Mouse (Mus musculus): Measurements from ENCODE around the gene Psmb2. TPM values are rescaled to one million over a fixed set of nuclear protein-coding genes. Genes with fewer than 3 reads are reported as not detected.
A peak's percentile ranks its signal among the peaks of the same experiment; 100 is the strongest.

The Psmb2 gene
- total RNA-seq, 2 experiments from 2014 or later = 161 to 163 TPM

GRCm38 (mm10) chr4:126707439-126707826 lies 30.0 kb downstream of the Psmb2 start:
- no peak for DNase-seq (ENCODE audit: low spot score in 2 of 2)

- no peak for DNase-seq (ENCODE audit: low spot score in 2 of 2)
Measured at GRCm38 (mm10) chr4:126732111-126732510, 54.7 kb downstream of the Psmb2 start.

DNA sequence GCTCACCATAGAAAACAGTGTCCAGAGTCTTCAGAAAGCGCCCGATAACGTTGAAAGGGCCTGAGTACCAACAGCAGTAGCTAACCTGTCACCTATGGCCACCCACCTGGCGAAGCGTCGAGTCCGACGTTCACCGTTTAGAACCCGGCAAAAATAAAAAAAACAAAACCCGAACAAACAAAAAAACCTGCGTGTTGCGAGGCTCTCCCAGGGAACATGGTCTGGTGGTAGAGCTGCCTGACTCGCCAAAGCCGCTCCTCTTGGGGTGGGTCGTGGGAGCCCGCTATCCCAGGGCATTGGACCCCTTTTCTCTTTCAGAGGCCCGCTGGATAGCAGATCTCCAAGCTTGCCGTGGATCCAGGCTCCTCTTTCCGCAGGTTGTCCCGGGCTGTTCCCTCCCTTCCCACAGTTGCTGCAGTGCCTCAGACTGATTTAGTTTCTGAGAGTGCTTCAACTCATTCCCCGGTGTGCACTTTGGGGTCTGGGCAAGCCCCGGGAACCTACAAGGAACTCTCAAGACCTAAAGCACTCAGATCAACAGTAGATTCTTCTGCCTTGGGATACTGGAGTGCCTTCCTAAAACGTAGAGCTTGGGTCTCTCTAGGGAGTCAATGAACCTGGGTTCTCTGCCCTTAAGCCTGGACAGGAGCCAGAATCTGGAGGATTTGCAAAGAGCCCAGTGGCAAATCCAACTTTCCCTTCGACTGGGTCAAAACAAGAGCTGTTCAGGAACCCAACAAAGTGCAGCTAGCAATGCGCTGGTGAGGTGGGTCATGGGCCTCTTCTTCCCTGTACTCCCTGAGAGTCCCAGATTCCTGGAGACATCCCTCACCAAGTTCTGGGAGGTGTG lies 55.3 kb downstream of the Psmb2 start:
- DNase-seq (ENCODE audit: low spot score in 2 of 2) = no peak

GRCm38 (mm10) chr4:126734001-126734603 lies 56.7 kb downstream of the Psmb2 start:
- DNase-seq (ENCODE audit: low spot score in 2 of 2) = no peak

GRCm38 (mm10) chr4:126734700-126735381 lies 57.4 kb downstream of the Psmb2 start:
- no peak for DNase-seq (ENCODE audit: low spot score in 2 of 2)

- DNase-seq (ENCODE audit: low spot score in 2 of 2) = no peak
Measured at GRCm38 (mm10) chr4:126735382-126736000, 58.1 kb downstream of the Psmb2 start.

- no peak for DNase-seq (ENCODE audit: low spot score in 2 of 2)
Measured at GRCm38 (mm10) chr4:126736001-126736414, 58.6 kb downstream of the Psmb2 start, which contains the start of gene Tfap2e. TSS of gene Tfap2e (minus strand) at chr4:126736240.

- DNase-seq (ENCODE audit: low spot score in 2 of 2) = no peak
Measured at GRCm38 (mm10) chr4:126739966-126740676, 62.7 kb downstream of the Psmb2 start.

- peak; percentile 75 to 76 for DNase-seq (ENCODE audit: low spot score in 2 of 2)
Measured at GRCm38 (mm10) chr4:126741448-126741847, 64.0 kb downstream of the Psmb2 start.

DNA sequence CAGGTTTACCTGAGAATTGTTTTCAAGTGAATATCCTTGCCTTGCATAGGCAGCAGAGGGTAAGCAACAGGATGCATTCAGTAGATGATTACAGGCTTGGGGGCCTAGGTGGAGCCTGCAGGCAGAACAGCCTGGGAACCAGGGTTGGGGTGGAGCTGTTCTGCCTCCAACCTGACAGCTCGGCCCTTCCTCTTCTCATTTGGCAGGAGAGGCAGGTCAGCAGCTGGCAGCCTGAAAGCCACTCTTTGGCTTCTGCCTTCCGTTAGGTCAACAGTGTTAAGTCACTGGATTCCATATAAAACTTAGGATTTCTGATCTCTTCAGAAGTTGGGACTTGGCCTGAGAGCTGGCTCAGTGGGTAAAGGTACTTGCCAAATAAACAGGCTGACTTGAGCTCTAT lies 65.5 kb downstream of the Psmb2 start:
- DNase-seq (ENCODE audit: low spot score in 2 of 2) = no peak

DNA sequence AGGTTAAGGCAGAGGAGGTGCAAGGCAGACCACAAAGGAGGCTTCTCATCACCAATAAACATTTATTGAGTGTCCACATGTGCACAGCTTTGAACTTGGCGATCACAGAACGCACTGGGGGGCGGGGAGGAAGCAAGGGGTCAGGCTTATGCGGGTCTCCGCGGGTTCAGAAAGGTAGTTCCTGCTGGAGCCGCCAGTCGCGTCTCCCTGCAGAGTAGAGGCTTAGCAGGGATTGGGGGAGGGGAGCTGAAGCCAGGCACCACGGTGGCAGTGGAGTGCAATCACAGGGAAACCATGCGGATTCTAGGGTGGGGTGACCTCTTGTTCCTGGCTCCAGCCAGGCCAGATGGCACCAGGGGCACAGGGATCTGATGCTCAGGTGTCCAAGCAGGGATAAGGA lies 66.3 kb downstream of the Psmb2 start:
- DNase-seq (ENCODE audit: low spot score in 2 of 2) = no peak

- DNase-seq (ENCODE audit: low spot score in 2 of 2) = no peak
Measured at GRCm38 (mm10) chr4:126744831-126745230, 67.4 kb downstream of the Psmb2 start.

GRCm38 (mm10) chr4:126745506-126746193 lies 68.2 kb downstream of the Psmb2 start:
- peak in 1 of 2 experiments; percentile 60 for DNase-seq (ENCODE audit: low spot score in 2 of 2)

DNA sequence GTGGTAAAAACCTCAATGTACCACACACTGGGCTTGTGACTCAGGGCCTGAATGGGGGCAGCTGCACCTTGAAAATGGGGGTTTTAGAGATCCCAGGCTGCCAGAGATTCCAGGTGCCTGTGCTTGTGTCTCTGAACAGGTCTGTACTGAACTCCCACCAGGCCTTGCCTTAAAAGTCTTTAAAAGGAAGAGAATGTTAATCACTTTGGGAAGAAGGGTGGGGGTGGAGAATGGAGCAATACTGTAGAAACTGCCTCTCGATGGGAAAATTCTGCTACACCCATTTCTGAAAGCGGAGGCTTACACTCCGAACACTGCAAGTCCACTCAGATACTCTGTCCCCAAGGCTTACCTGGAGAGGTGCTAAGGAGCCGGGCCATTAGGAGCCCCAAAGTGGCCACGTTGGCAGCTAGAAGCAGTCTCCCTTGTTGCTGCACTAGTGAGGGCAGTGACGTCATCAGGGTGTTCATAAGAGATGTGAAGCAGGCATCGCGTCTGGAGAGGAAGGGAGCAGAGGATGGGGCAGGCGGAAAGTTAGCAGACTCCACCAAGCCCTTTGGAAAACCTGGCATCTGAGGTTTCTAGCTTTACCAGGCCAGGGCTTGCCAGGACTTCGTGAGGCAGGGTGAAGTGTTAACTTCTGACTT lies 68.9 kb downstream of the Psmb2 start:
- no peak for DNase-seq (ENCODE audit: low spot score in 2 of 2)

GRCm38 (mm10) chr4:126748381-126748780 lies 71.0 kb downstream of the Psmb2 start:
- no peak for DNase-seq (ENCODE audit: low spot score in 2 of 2)

DNA sequence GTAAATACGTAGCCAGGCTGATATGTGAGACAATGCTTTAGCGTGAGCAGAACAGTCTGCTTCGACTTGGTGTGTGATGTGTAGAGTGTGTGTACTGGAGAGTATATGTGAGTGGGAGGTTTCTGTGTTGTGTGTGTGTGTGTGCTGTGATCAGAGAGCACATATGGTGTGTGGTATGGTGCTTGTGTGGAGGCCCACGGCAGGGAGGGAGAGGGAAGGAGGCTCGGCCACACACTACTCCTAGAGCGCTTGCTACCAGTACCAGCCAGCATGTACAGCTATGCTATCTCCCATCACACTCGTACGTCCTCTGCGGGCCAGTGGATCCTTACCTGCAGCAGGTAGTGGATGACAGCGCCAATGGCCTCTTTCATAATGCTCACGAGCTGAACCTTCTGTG lies 72.1 kb downstream of the Psmb2 start:
- no peak for DNase-seq (ENCODE audit: low spot score in 2 of 2)

DNA sequence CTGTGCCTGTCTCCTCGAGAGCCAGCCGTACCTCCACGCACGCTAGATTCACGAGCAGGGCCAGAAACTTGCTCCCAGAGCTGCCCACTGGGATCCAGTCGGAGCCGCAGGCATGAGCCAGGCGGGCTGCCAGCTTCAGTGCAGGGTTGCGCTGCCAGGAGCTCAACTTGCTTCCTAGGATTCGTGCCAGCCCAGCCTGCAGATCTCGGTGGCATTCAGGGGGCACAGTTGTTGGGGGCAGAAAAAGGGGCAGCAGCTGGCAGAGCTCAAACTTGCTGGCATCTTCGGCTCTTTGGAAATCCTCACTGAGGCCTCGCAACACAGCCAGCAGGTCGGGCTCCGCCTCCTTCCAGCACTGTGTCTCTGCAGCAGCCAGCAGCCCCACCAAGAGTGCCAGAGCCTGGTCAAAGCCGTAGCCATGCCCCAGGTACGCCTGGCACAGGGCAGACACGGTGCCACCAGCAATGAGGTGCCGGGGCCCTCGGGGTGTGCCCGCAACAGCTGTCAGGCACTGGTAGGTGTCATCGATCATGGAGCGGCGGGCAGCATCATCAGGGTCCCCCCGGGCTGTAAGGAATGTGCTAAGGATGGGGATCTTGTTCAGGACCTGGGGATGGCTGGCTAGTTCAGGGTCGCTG lies 72.7 kb downstream of the Psmb2 start:
- peak in 1 of 2 experiments; percentile 50 for DNase-seq (ENCODE audit: low spot score in 2 of 2)

DNA sequence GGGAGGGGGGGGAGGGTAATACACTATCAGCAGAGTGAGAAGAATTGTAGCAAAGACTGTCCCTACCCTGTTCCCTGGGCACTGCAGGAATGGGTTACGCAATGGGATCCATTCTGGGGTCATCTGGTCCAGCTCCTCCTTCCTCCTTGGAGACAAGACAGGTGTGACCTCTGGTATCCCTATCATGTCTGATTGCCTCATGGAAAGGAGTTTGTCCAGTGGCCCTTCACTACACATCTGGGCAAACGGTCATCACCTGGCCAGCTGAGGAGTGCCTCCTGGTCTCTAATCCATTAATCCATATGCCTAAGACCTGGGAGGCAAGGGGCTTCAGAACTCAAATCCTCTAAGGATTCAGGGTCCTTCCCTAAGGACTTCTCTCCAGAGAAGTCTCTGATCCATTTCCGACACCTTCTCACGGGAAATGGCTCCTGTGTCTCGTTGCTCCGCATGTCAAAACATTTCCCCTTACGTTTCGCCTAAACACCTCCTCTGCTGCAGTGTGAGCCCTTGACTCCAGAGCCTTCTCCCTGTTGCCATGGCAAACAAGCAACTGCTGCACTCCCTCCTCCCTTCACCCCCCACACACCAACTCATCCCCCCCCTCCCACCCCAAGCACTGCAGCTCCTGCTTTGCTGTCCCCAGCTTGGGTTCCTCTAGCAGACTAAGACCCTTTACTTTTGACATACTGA lies 73.6 kb downstream of the Psmb2 start:
- DNase-seq (ENCODE audit: low spot score in 2 of 2) = no peak
